Mouse (Mus musculus) bone marrow macrophage, adult 2 months (primary cell): Measurements from ENCODE around the gene Sirt1.

Experiments used
- CTCF ChIP-seq: IDR thresholded peaks from 2 replicates; pipeline ENCODE4 v1.5.1; 2012; ENCODE audit warnings: low read depth, mild to moderate bottlenecking, low read length, moderate library complexity
- POLR2A ChIP-seq: IDR thresholded peaks from 2 replicates; pipeline ENCODE4 v1.6.1; 2012; ENCODE audit warnings: mild to moderate bottlenecking, low read depth, low read length, borderline replicate concordance

- TF ChIP-seq CTCF (no peak), POLR2A (no peak)
Observed at GRCm38 (mm10) chr10:63279851-63280250, 101.7 kb downstream of the Sirt1 start.
